Mouse (Mus musculus) adrenal gland, adult 8-10 months (tissue): ENCODE data around the gene Cypt3. TPM values are rescaled to one million over a fixed set of nuclear protein-coding genes. Genes with fewer than 3 reads are reported as not detected.
A peak's percentile ranks its signal among the peaks of the same experiment; 100 is the strongest.

Source experiments
- DNase-seq: peaks from one replicate; pipeline ENCODE4 v3.0.0; 2022
- total RNA-seq, 4 experiments: library from RNA; stranded (reverse); gene quantifications; 2 replicates each; pipeline ENCODE4 v1.2.4; 2022

Cypt3 gene
- not detected for total RNA-seq

- no peak for DNase-seq
Observed at GRCm38 (mm10) chrX:153558293-153558692, at the start of gene Cypt3. Gene Cypt3 (plus strand): TSS chrX:153558593.

GRCm38 (mm10) chrX:153515491-153515890 lies 42.9 kb upstream of the Cypt3 start:
- DNase-seq = peak; percentile 20

DNA sequence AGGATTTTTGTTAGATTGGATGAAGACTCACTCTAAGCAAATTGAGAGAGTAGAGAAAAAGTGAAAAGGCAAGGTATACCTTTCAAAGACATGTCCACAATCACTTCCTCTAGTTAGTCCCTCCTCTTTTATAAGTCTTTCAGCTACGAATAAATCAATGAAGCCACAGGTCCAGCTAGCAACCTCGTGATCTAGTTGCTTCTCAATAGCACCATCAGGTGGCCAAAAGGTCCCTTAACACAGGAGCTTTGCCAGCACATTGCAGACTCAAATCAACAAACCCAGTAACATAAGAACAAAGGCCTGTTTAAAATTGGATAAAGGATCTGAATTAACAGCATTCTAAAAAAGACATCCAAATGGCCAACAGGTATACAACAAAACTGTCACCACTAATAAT lies 30.0 kb upstream of the Cypt3 start:
- DNase-seq = no peak

GRCm38 (mm10) chrX:153556634-153557033 lies 1.8 kb upstream of the Cypt3 start:
- no peak for DNase-seq

GRCm38 (mm10) chrX:153564650-153565049 lies 6.3 kb downstream of the Cypt3 start:
- DNase-seq = no peak

GRCm38 (mm10) chrX:153599583-153599982 lies 41.2 kb downstream of the Cypt3 start:
- DNase-seq = no peak

Other genes starting within 250 kb of the Cypt3 start
- 10 to 100 TPM; 64.1 to 79.8 (median 69.0) TPM for gene Ubqln2, start 60.4 kb upstream of the Cypt3 start, total RNA-seq
- 10 to 100 TPM in 2 of 4 experiments, 1 to 10 TPM in 2; 5.8 to 11.4 (median 9.0) TPM for gene Kctd12b, start 137.8 kb downstream of the Cypt3 start, total RNA-seq
- 10 to 100 TPM; 65.7 to 76.0 (median 67.6) TPM for gene Nbdy, start 165.0 kb downstream of the Cypt3 start, total RNA-seq